Mouse (Mus musculus) Patski (cell line): ENCODE results near the gene Cat. TPM values are rescaled to one million over a fixed set of nuclear protein-coding genes. Genes with fewer than 3 reads are reported as not detected.

Experiments
- ATAC-seq: fragments of 100-300 bp; one replicate; pipeline ENCODE4 v1.8.0; 2021
- CTCF ChIA-PET: fragments of 350-600 bp; sonication (Branson Sonifier 250); formaldehyde crosslinking; loops from one replicate; lab custom pipeline; 2022; ENCODE audit warnings: inconsistent platforms; lab: Charles Lee
- POLR2A ChIA-PET: fragments of 350-600 bp; sonication (Branson Sonifier 250); formaldehyde crosslinking; loops from one replicate; lab custom pipeline; 2022; ENCODE audit warnings: antibody characterized with exemption, inconsistent platforms; lab: Charles Lee
- DNase-seq: peaks from one replicate; pipeline ENCODE4 v3.0.0-alpha.2; 2011; ENCODE audit warnings: low read depth, low spot score
- H3K27me3 ChIP-seq: fragments of 371-371 bp; one replicate; pipeline ENCODE4 v1.5.1; 2021
- CTCF ChIP-seq: fragments of 100-300 bp; IDR thresholded peaks from one replicate; pipeline ENCODE4 v1.5.1; 2021
- in situ Hi-C: fragments of 300-500 bp; cut with MboI; formaldehyde crosslinking; loops from 3 replicates; pipeline ENCODE4 v1.11.1; 2018; ENCODE audit warnings: low pct_unique_long_range_greater_than_20kb, mixed read lengths
- polyA plus RNA-seq: library from polyadenylated mRNA; unstranded; gene quantifications from one replicate; pipeline ENCODE4 v1.2.3, GENCODE M21; 2021

Cat gene
- polyA plus RNA-seq, 1 experiment from 2014 or later, result 64.3 TPM

GRCm38 (mm10) chr2:103446326-103446725 is 38.6 kb downstream of the Cat start:
- CTCF ChIA-PET, result interaction anchor here (0.8 to 1.9 kb wide), 6 partner anchors 10 to 100 kb away, joined by 3 to 7 read pairs (median 4); no protein-coding TSS in a partner anchor
- ATAC-seq, result no peak
- in situ Hi-C loops, result no loop called here
- H3K27me3 ChIP-seq, result no peaks in the 10 kb centered on the region
- POLR2A ChIA-PET, result no interaction called here
- no peak for DNase-seq
- TF ChIP-seq CTCF, result no peak

- in situ Hi-C loops, result no loop called here
- DNase-seq (no peak), ATAC-seq (peak; percentile 51)
- peak; percentile 81 for TF ChIP-seq CTCF
- H3K27me3 ChIP-seq, result no peaks in the 10 kb centered on the region
- CTCF ChIA-PET, result interaction anchor here (0.8 to 1.9 kb wide), 5 partner anchors 9 to 101 kb away, joined by 3 to 7 read pairs (median 4); no protein-coding TSS in a partner anchor
- POLR2A ChIA-PET, result no interaction called here
Observed at GRCm38 (mm10) chr2:103445776-103446175, 39.2 kb downstream of the Cat start.

GRCm38 (mm10) chr2:103439710-103440109 is 45.2 kb downstream of the Cat start:
- TF ChIP-seq CTCF, result peak; percentile 88
- in situ Hi-C loops, result no loop called here
- CTCF ChIA-PET, result interaction anchor here (0.8 to 3.7 kb wide), 13 partner anchors 10 to 221 kb away, joined by 3 to 17 read pairs (median 3); partner anchors contain the start of gene Elf5
- peak; percentile 60 for ATAC-seq
- H3K27me3 ChIP-seq, result no peaks in the 10 kb centered on the region
- POLR2A ChIA-PET, result interaction anchor here (0.7 kb wide), 1 partner anchor 13 kb away, joined by 3 read pairs; no protein-coding TSS in a partner anchor
- no peak for DNase-seq

- CTCF ChIA-PET, result interaction anchor here (1.6 to 3.7 kb wide), 2 partner anchors 11 to 107 kb away, joined by 6 to 17 read pairs; no protein-coding TSS in a partner anchor
- DNase-seq (no peak), ATAC-seq (no peak)
- in situ Hi-C loops, result no loop called here
- TF ChIP-seq CTCF, result no peak
- POLR2A ChIA-PET, result no interaction called here
- H3K27me3 ChIP-seq, result no peaks in the 10 kb centered on the region
Observed at GRCm38 (mm10) chr2:103439071-103439622, 45.8 kb downstream of the Cat start.

- CTCF ChIA-PET, result interaction anchor here (1.4 kb wide), 1 partner anchor 10 kb away, joined by 4 read pairs; no protein-coding TSS in a partner anchor
- DNase-seq (no peak), ATAC-seq (no peak)
- POLR2A ChIA-PET, result no interaction called here
- in situ Hi-C loops, result no loop called here
- TF ChIP-seq CTCF, result no peak
- H3K27me3 ChIP-seq, result no peaks in the 10 kb centered on the region
Observed at GRCm38 (mm10) chr2:103436534-103436933, 48.4 kb downstream of the Cat start.

- no peak for TF ChIP-seq CTCF
- no peak for DNase-seq
- in situ Hi-C loops, result no loop called here
- no peaks in the 10 kb centered on the region for H3K27me3 ChIP-seq
- ChIA-PET POLR2A (no interaction called here), CTCF (interaction anchor here (0.9 kb wide), 1 partner anchor 10 kb away, joined by 3 read pairs; no protein-coding TSS in a partner anchor)
- ATAC-seq, result no peak
Observed at GRCm38 (mm10) chr2:103435110-103435509, 49.9 kb downstream of the Cat start.

GRCm38 (mm10) chr2:103432695-103433275 is 52.2 kb downstream of the Cat start:
- in situ Hi-C loops, result no loop called here
- no peak for DNase-seq
- CTCF ChIA-PET, result interaction anchor here (1.0 to 1.2 kb wide), 2 partner anchors 8 to 85 kb away, joined by 3 to 4 read pairs; no protein-coding TSS in a partner anchor
- no peak for TF ChIP-seq CTCF
- POLR2A ChIA-PET, result no interaction called here
- ATAC-seq, result no peak
- no peaks in the 10 kb centered on the region for H3K27me3 ChIP-seq

- ATAC-seq, result no peak
- CTCF ChIA-PET, result interaction anchor here (1.1 kb wide), 1 partner anchor 11 kb away, joined by 4 read pairs; no protein-coding TSS in a partner anchor
- no peaks in the 10 kb centered on the region for H3K27me3 ChIP-seq
- no peak for TF ChIP-seq CTCF
- POLR2A ChIA-PET, result no interaction called here
- no peak for DNase-seq
- in situ Hi-C loops, result no loop called here
Observed at GRCm38 (mm10) chr2:103430712-103431111, 54.2 kb downstream of the Cat start.

GRCm38 (mm10) chr2:103428356-103428755 is 56.6 kb downstream of the Cat start:
- ATAC-seq (no peak), DNase-seq (no peak)
- POLR2A ChIA-PET, result no interaction called here
- CTCF ChIA-PET, result interaction anchor here (1.1 to 2.2 kb wide), 4 partner anchors 11 to 119 kb away, joined by 4 to 7 read pairs (median 6); no protein-coding TSS in a partner anchor
- no peaks in the 10 kb centered on the region for H3K27me3 ChIP-seq
- in situ Hi-C loops, result no loop called here
- no peak for TF ChIP-seq CTCF

GRCm38 (mm10) chr2:103425456-103426063 is 59.4 kb downstream of the Cat start:
- no peaks in the 10 kb centered on the region for H3K27me3 ChIP-seq

More at GRCm38 (mm10) chr2:103425456-103426063, 59.4 kb downstream of the Cat start:
- TF ChIP-seq CTCF, result no peak
- in situ Hi-C loops, result no loop called here
- ATAC-seq (no peak), DNase-seq (no peak)
- ChIA-PET POLR2A (no interaction called here), CTCF (interaction anchor here (0.9 to 3.6 kb wide), 7 partner anchors 8 to 340 kb away, joined by 3 to 17 read pairs (median 4); partner anchors contain the start of gene Elf5)
